Comparison of ENCODE assay signal across 21 mouse cellular contexts in the genomic region with DNA sequence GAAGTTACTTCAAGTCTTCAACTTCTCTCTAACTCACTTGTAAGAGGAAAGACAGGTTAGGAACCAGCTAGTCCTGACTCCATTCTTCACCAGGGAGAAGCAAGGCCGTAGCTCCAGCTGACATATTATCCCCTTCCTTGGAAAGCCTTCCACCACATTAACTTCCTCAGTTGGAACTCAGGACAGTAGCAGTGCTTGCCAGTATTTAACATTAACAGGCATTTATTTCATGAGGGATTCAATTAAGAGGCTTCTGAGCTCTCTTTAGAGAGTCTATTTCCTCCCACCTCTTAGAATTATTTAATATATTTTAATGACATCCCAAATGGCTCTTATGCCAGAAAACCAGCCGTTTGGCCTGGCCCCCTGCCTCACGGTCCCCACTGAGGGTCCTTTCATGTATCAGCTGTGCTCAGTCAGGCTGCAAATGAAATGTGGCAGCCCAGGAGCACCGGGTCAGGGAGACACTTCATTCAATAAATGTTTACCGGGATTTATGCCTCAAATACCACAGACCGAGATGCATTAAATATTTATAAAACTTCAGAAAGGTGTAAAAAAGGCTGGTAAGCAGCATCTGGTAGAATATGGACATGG.
DNase-seq lines count a peak whose midpoint lies in the region; ATAC-seq and TF ChIP-seq lines count a peak whose summit lies in the region.
"Had no signal": no experiment of that assay in that cellular context is flagged by ENCODE, and none has a peak within 500 bp of the region (broad histone marks: within the 10 kb centered on the region; RNA-seq: fewer than 3 reads in every experiment).

No protein-coding gene starts in this region.

- ATAC-seq in embryonic facial prominence, embryonic 14.5 days (ENCODE audit: low read depth): peak; percentile 57; the same call in 1 of the 2 replicates
- peak; percentile 59 for ATAC-seq in hindbrain, embryonic 16.5 days
- ATAC-seq in neural tube, embryonic 12.5 days (ENCODE audit: low FRiP score, low read depth): peak; percentile 75
- ATAC-seq: forebrain, embryonic 15.5 days; liver, postnatal 0 days had no signal

- DNase-seq in embryonic facial prominence, embryonic 14.5 days (ENCODE audit: low spot score): no peak
- no peak for DNase-seq in embryonic facial prominence, embryonic 10.5 days (ENCODE audit: low spot score)
- DNase-seq in Muller cell, postnatal 12 days (ENCODE audit: inconsistent ontology term): peak; percentile 70
- no peak for DNase-seq in kidney, adult 2 months
- DNase-seq in thymus, postnatal 10 days (ENCODE audit: low spot score in 2 of 2): no peak
- no peak for DNase-seq in heart, postnatal 25 days (ENCODE audit: low spot score)
- DNase-seq: adrenal gland, adult 8-10 months; cerebellum, adult 11-12 months; heart, adult 11 months; kidney, postnatal 4 days; liver; liver, postnatal 0 days; lung, postnatal 14 days; right cerebral cortex, postnatal 4 days; thymus, postnatal 4 days had no signal

- no peak overlapping the region for H3K27ac ChIP-seq in embryonic facial prominence, embryonic 14.5 days (replicated peaks; ENCODE audit: low read depth, low read length)
- H3K27ac ChIP-seq in embryonic facial prominence, embryonic 10.5 days (replicated peaks): no peak overlapping the region
- no peak overlapping the region for H3K27ac ChIP-seq in hindbrain, embryonic 16.5 days (ENCODE audit: low read depth, low read length)
- no peak overlapping the region; the same call in 1 of the 2 replicates for H3K27ac ChIP-seq in neural tube, embryonic 12.5 days
- H3K27ac ChIP-seq in kidney, adult 2 months (ENCODE audit: insufficient read depth, low read depth, low read length): no peak overlapping the region
- H3K27ac ChIP-seq: embryonic facial prominence, embryonic 15.5 days; forebrain, embryonic 15.5 days had no signal

- no peak overlapping the region for H3K4me2 ChIP-seq in embryonic facial prominence, embryonic 14.5 days (ENCODE audit: low read depth, low read length)
- H3K4me2 ChIP-seq in hindbrain, embryonic 16.5 days (ENCODE audit: low read length): no peak overlapping the region
- no peak overlapping the region for H3K4me2 ChIP-seq in neural tube, embryonic 12.5 days (replicated peaks)
- H3K4me2 ChIP-seq: embryonic facial prominence, embryonic 15.5 days; forebrain, embryonic 15.5 days had no signal

- WGBS in embryonic facial prominence, embryonic 14.5 days: 51% methylated on average over 6 of the region's 6 CpGs
- WGBS in embryonic facial prominence, embryonic 10.5 days: 60% methylated on average over 6 of the region's 6 CpGs
- 15% methylated on average over 6 of the region's 6 CpGs for WGBS in hindbrain, embryonic 16.5 days
- 25% methylated on average over 6 of the region's 6 CpGs for WGBS in neural tube, embryonic 12.5 days
- WGBS in kidney, adult 2 months: 36% methylated on average over 6 of the region's 6 CpGs

- no peak for TF ChIP-seq POLR2A in kidney, adult 2 months (IDR thresholded peaks at IDR 0.05; ENCODE audit: low read depth, low read length)

- H3K9me3 ChIP-seq in embryonic facial prominence, embryonic 14.5 days (ENCODE audit: control insufficient read depth, low read length): no peaks in the 10 kb centered on the region
- H3K9me3 ChIP-seq in embryonic facial prominence, embryonic 10.5 days: no peaks in the 10 kb centered on the region
- H3K9me3 ChIP-seq in hindbrain, embryonic 16.5 days (ENCODE audit: control insufficient read depth, low read length): no peaks in the 10 kb centered on the region
- H3K9me3 ChIP-seq in neural tube, embryonic 12.5 days: no peaks in the 10 kb centered on the region
- H3K9me3 ChIP-seq: embryonic facial prominence, embryonic 15.5 days; forebrain, embryonic 15.5 days had no signal

- H3K36me3 ChIP-seq in embryonic facial prominence, embryonic 14.5 days (ENCODE audit: control insufficient read depth, insufficient read depth, low read length): no peaks in the 10 kb centered on the region
- H3K36me3 ChIP-seq in embryonic facial prominence, embryonic 10.5 days (replicated peaks): no peaks in the 10 kb centered on the region
- no peaks in the 10 kb centered on the region for H3K36me3 ChIP-seq in hindbrain, embryonic 16.5 days (ENCODE audit: control insufficient read depth, insufficient read depth, low read length)
- no peaks in the 10 kb centered on the region for H3K36me3 ChIP-seq in neural tube, embryonic 12.5 days
- no peaks in the 10 kb centered on the region for H3K36me3 ChIP-seq in kidney, adult 2 months (ENCODE audit: control insufficient read depth, insufficient read depth, low read length)
- H3K36me3 ChIP-seq: embryonic facial prominence, embryonic 15.5 days; forebrain, embryonic 15.5 days had no signal

- H3K4me3 ChIP-seq in embryonic facial prominence, embryonic 14.5 days (ENCODE audit: low read depth, low read length): no peak overlapping the region
- H3K4me3 ChIP-seq in embryonic facial prominence, embryonic 10.5 days: no peak overlapping the region
- no peak overlapping the region for H3K4me3 ChIP-seq in hindbrain, embryonic 16.5 days (ENCODE audit: low read length)
- H3K4me3 ChIP-seq in neural tube, embryonic 12.5 days: no peak overlapping the region
- H3K4me3 ChIP-seq in kidney, adult 2 months (ENCODE audit: insufficient read depth, low read depth, low read length): no peak overlapping the region
- H3K4me3 ChIP-seq: embryonic facial prominence, embryonic 15.5 days; forebrain, embryonic 15.5 days; megakaryocyte, embryonic 14.5 days had no signal

- TF ChIP-seq CTCF in kidney, adult 2 months (conservative IDR thresholded peaks at IDR 0.05; ENCODE audit: insufficient read depth, insufficient read length, low read depth, low read length): no peak

- H3K27me3 ChIP-seq in embryonic facial prominence, embryonic 14.5 days (replicated peaks; ENCODE audit: control insufficient read depth, insufficient read depth, low read length): no peaks in the 10 kb centered on the region
- no peaks in the 10 kb centered on the region for H3K27me3 ChIP-seq in embryonic facial prominence, embryonic 10.5 days (replicated peaks; ENCODE audit: low read depth, poor library complexity, severe bottlenecking)
- H3K27me3 ChIP-seq in hindbrain, embryonic 16.5 days (replicated peaks; ENCODE audit: control insufficient read depth, insufficient read depth, low read length): no peaks in the 10 kb centered on the region
- H3K27me3 ChIP-seq in neural tube, embryonic 12.5 days (replicated peaks): no peaks in the 10 kb centered on the region
- H3K27me3 ChIP-seq in kidney, adult 2 months (replicated peaks; ENCODE audit: control insufficient read depth, insufficient read depth, low read length): no peaks in the 10 kb centered on the region
- H3K27me3 ChIP-seq: CH12.LX; embryonic facial prominence, embryonic 15.5 days; forebrain, embryonic 15.5 days; megakaryocyte, embryonic 14.5 days had no signal

- no peaks in the 10 kb centered on the region for H3K4me1 ChIP-seq in embryonic facial prominence, embryonic 14.5 days (ENCODE audit: control insufficient read depth, insufficient read depth, low read length)
- H3K4me1 ChIP-seq in embryonic facial prominence, embryonic 10.5 days: no peaks in the 10 kb centered on the region
- H3K4me1 ChIP-seq in hindbrain, embryonic 16.5 days (ENCODE audit: control insufficient read depth, insufficient read depth, low read depth, low read length): no peaks in the 10 kb centered on the region
- H3K4me1 ChIP-seq in neural tube, embryonic 12.5 days: peaks cover 15% of the 10 kb centered on the region
- H3K4me1 ChIP-seq in kidney, adult 2 months (ENCODE audit: control insufficient read depth, insufficient read depth, low read length): no peaks in the 10 kb centered on the region
- H3K4me1 ChIP-seq: embryonic facial prominence, embryonic 15.5 days; megakaryocyte, embryonic 14.5 days had no signal

- intact Hi-C loops in heart, postnatal 25 days (cut with DNase I): loop anchor here (10.0 kb wide), 1 partner anchor 119 kb away; no protein-coding TSS in a partner anchor

- H3K9ac ChIP-seq in embryonic facial prominence, embryonic 14.5 days (ENCODE audit: low read depth, low read length): no peak overlapping the region
- no peak overlapping the region for H3K9ac ChIP-seq in hindbrain, embryonic 16.5 days (ENCODE audit: low read depth, low read length)
- H3K9ac ChIP-seq in neural tube, embryonic 12.5 days: no peak overlapping the region
- H3K9ac ChIP-seq: embryonic facial prominence, embryonic 15.5 days; forebrain, embryonic 15.5 days; liver, postnatal 0 days had no signal
